8 mouse cellular contexts compared by ENCODE assay signal in the genomic region with DNA sequence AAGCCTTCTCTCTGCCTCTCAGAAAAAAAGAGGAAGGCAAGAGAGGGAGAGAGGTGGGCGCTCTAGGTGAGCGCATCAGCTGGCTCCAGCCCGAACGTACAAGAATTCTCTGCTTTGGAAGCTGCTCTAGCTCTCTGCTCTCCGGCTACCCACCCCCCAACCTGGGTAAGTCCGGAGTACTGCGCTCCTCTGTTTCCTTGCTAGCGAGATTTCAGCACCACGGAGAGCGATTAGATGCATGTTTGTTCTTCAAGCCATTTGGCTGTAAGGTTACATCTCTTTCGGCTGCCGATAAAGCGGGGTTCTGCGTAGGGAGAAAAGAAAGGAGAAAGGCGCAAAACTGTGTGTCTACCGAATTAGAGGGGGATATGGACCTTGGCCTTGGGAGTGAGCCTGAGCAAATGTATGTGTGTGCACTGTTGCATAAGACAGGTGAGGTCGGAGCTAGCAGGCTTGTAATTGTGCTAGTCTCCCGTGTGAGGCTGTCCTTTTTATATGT. TPM values are rescaled to one million over a fixed set of nuclear protein-coding genes. Genes with fewer than 3 reads are reported as not detected.
DNase-seq lines count a peak whose midpoint lies in the region; ATAC-seq lines count a peak whose summit lies in the region.
"Had no signal": no experiment of that assay in that cellular context is flagged by ENCODE, and none has a peak within 500 bp of the region (broad histone marks: within the 10 kb centered on the region; RNA-seq: fewer than 3 reads in every experiment).

No protein-coding gene starts in this region.

- intact Hi-C loops in left cerebral cortex, postnatal 10 days (cut with DNase I): loop anchor here (5.0 to 10.0 kb wide), 5 partner anchors 127 to 661 kb away; no protein-coding TSS in a partner anchor

- peak; percentile 90 for DNase-seq in ZHBTc4 (ENCODE audit: low read depth, low spot score)
- DNase-seq in cerebellum, adult 11 months: peak; percentile 35
- peak; percentile 87 for DNase-seq in forebrain, embryonic 14.5 days (ENCODE audit: low spot score)
- peak; percentile 81 for DNase-seq in hindbrain, embryonic 14.5 days (ENCODE audit: low spot score)
- peak; percentile 56 to 74 for DNase-seq in left cerebral cortex, postnatal 10 days (ENCODE audit: extremely low spot score in 1 of 2, low spot score in 2 of 2)
- peak; percentile 94 for DNase-seq in mesoderm, embryonic 11.5 days (ENCODE audit: low read depth, low spot score)
- DNase-seq in right cerebral cortex, postnatal 4 days: peak; percentile 66

- peak overlapping the region; percentile 50 for H3K9ac ChIP-seq in forebrain, embryonic 14.5 days (ENCODE audit: low read length)
- peak overlapping the region; percentile 59 for H3K9ac ChIP-seq in hindbrain, embryonic 14.5 days
- H3K9ac ChIP-seq: limb, embryonic 15.5 days had no signal

- peak overlapping the region; percentile 27 for H3K4me3 ChIP-seq in forebrain, embryonic 14.5 days (ENCODE audit: low read depth, low read length)
- peak overlapping the region; percentile 44 for H3K4me3 ChIP-seq in hindbrain, embryonic 14.5 days (replicated peaks; ENCODE audit: low read length)
- H3K4me3 ChIP-seq: limb, embryonic 15.5 days had no signal

- peak; percentile 86 for ATAC-seq in forebrain, embryonic 14.5 days
- peak; percentile 81; the same call in 1 of the 2 replicates for ATAC-seq in hindbrain, embryonic 14.5 days (ENCODE audit: low FRiP score)

- H3K4me1 ChIP-seq in forebrain, embryonic 14.5 days (ENCODE audit: control insufficient read depth, insufficient read depth, low read length): peaks cover 6% of the 10 kb centered on the region; the same call in 1 of the 2 replicates
- H3K4me1 ChIP-seq in hindbrain, embryonic 14.5 days (replicated peaks; ENCODE audit: control insufficient read depth, insufficient read depth, low read length): peaks cover 7% of the 10 kb centered on the region

- H3K9me3 ChIP-seq in forebrain, embryonic 14.5 days (replicated peaks; ENCODE audit: control insufficient read depth, low read length): no peaks in the 10 kb centered on the region
- no peaks in the 10 kb centered on the region for H3K9me3 ChIP-seq in hindbrain, embryonic 14.5 days (ENCODE audit: control insufficient read depth, low read length)
- H3K9me3 ChIP-seq: limb, embryonic 15.5 days had no signal

- H3K27me3 ChIP-seq in forebrain, embryonic 14.5 days (replicated peaks; ENCODE audit: control insufficient read depth, insufficient read depth, low read length): no peaks in the 10 kb centered on the region
- H3K27me3 ChIP-seq in hindbrain, embryonic 14.5 days (ENCODE audit: control insufficient read depth, insufficient read depth, low read length): no peaks in the 10 kb centered on the region

- no peaks in the 10 kb centered on the region for H3K36me3 ChIP-seq in forebrain, embryonic 14.5 days (ENCODE audit: control insufficient read depth, insufficient read depth, low read length)
- no peaks in the 10 kb centered on the region for H3K36me3 ChIP-seq in hindbrain, embryonic 14.5 days (replicated peaks; ENCODE audit: control insufficient read depth, insufficient read depth)
- H3K36me3 ChIP-seq: limb, embryonic 15.5 days had no signal

- H3K27ac ChIP-seq in forebrain, embryonic 14.5 days (ENCODE audit: low read depth, low read length): no peak overlapping the region
- peak overlapping the region; percentile 49 for H3K27ac ChIP-seq in hindbrain, embryonic 14.5 days
- H3K27ac ChIP-seq: limb, embryonic 15.5 days had no signal

- H3K4me2 ChIP-seq in forebrain, embryonic 14.5 days (ENCODE audit: low read length): peak overlapping the region; percentile 50
- peak overlapping the region; percentile 61 for H3K4me2 ChIP-seq in hindbrain, embryonic 14.5 days (replicated peaks)
- H3K4me2 ChIP-seq: limb, embryonic 15.5 days had no signal

- under 1% methylated on average over 18 of the region's 18 CpGs for WGBS in forebrain, embryonic 14.5 days
- WGBS in hindbrain, embryonic 14.5 days: under 1% methylated on average over 18 of the region's 18 CpGs

RNA-seq across cellular contexts. Expression of gene Tnr, which starts 0.5 kb away (rescaled TPM):
- polyA plus RNA-seq in forebrain, embryonic 14.5 days (2014; fragmentation: Nextera tagmentation; extraction: Ambion mirVana): 2.6 and 3.9 TPM in 2 replicates
- polyA plus RNA-seq in hindbrain, embryonic 14.5 days (2014; fragmentation: Nextera tagmentation; extraction: Ambion mirVana): 4.2 and 5.1 TPM in 2 replicates
- total RNA-seq in left cerebral cortex, postnatal 10 days (2021): 100 to 1,000 TPM; 112 TPM

Comparison
In these comparisons a context has a peak if more than half of its experiments do, and no peak if none do; other contexts are left out.
1. DNase-seq: peak in every context shown above with its lines; median percentile 94 in mesoderm, embryonic 11.5 days; 90 in ZHBTc4; 87 in forebrain, embryonic 14.5 days; 81 in hindbrain, embryonic 14.5 days; 66 in right cerebral cortex, postnatal 4 days; 65 in left cerebral cortex, postnatal 10 days; 35 in cerebellum, adult 11 months.